Mouse (Mus musculus) ES-Bruce4 (cell line): ENCODE results near the gene Arhgap8. TPM values are rescaled to one million over a fixed set of nuclear protein-coding genes. Genes with fewer than 3 reads are reported as not detected.

ENCODE experiments used
- H3K27ac ChIP-seq: 2 replicates; pipeline ENCODE4 v1.5.1; 2012; ENCODE audit warnings: low read length, inconsistent platforms; ENCODE audit not compliant: insufficient read depth
- H3K27me3 ChIP-seq: 2 replicates; pipeline ENCODE4 v1.6.1; 2012; ENCODE audit warnings: mild to moderate bottlenecking, low read length, inconsistent platforms; ENCODE audit not compliant: control insufficient read depth, poor library complexity, insufficient read depth, severe bottlenecking
- H3K36me3 ChIP-seq: 2 replicates; pipeline ENCODE4 v1.6.1; 2012; ENCODE audit warnings: inconsistent platforms, mild to moderate bottlenecking, low read length, moderate library complexity; ENCODE audit not compliant: control insufficient read depth, poor library complexity, insufficient read depth, severe bottlenecking
- H3K4me1 ChIP-seq: one replicate; pipeline ENCODE4 v1.8.1; 2011; ENCODE audit warnings: low read length; ENCODE audit not compliant: control insufficient read depth, insufficient read depth
- H3K4me3 ChIP-seq: 2 replicates; pipeline ENCODE4 v1.5.1; 2011; ENCODE audit warnings: low read depth, mild to moderate bottlenecking, low read length
- H3K9ac ChIP-seq: 2 replicates; pipeline ENCODE4 v1.6.1; 2012; ENCODE audit warnings: low read depth, mild to moderate bottlenecking, inconsistent platforms; ENCODE audit not compliant: poor library complexity, severe bottlenecking
- H3K9me3 ChIP-seq: replicated peaks from 2 replicates; pipeline ENCODE4 v1.6.1; 2012; ENCODE audit warnings: mild to moderate bottlenecking, low read length, inconsistent platforms; ENCODE audit not compliant: control insufficient read depth, poor library complexity, insufficient read depth, severe bottlenecking
- CTCF ChIP-seq: IDR thresholded peaks from one replicate; pipeline ENCODE4 v1.8.1; 2011; ENCODE audit warnings: low read depth, low read length
- EP300 ChIP-seq: IDR thresholded peaks from 2 replicates; pipeline ENCODE4 v1.6.1; 2011; ENCODE audit warnings: low read depth, low read length; ENCODE audit not compliant: insufficient read depth
- POLR2A ChIP-seq: IDR thresholded peaks from one replicate; pipeline ENCODE4 v1.8.1; 2011; ENCODE audit warnings: low read length; ENCODE audit not compliant: insufficient read depth
- polyA plus RNA-seq: library from polyadenylated mRNA; stranded (reverse); fragments of >200 nt; gene quantifications from 2 replicates; pipeline ENCODE4 v1.2.4, GENCODE M21; 2011; ENCODE audit warnings: low read depth; ENCODE audit not compliant: missing spikeins, insufficient read depth, insufficient read length

The Arhgap8 gene
- polyA plus RNA-seq, 1 experiment: 41.1 TPM

- Histone ChIP-seq H3K4me3 (no peak overlapping the region), H3K27ac (no peak overlapping the region), H3K9me3 (no peaks in the 10 kb centered on the region), H3K9ac (no peak overlapping the region), H3K4me1 (peaks cover 6% of the 10 kb centered on the region), H3K27me3 (no peaks in the 10 kb centered on the region), H3K36me3 (no peaks in the 10 kb centered on the region)
- TF ChIP-seq CTCF: peak; percentile 51
- no peak for TF ChIP-seq POLR2A
These were observed 17.9 kb upstream of the Arhgap8 start for GRCm38 (mm10) chr15:84701947-84702346.

- H3K27ac ChIP-seq: no peak overlapping the region
- H3K4me1 ChIP-seq: peaks cover 6% of the 10 kb centered on the region
- no peaks in the 10 kb centered on the region for H3K27me3 ChIP-seq
- no peak overlapping the region for H3K9ac ChIP-seq
- H3K36me3 ChIP-seq: no peaks in the 10 kb centered on the region
- H3K9me3 ChIP-seq: no peaks in the 10 kb centered on the region
- no peak for TF ChIP-seq POLR2A
- TF ChIP-seq CTCF: no peak
- TF ChIP-seq EP300: no peak
- no peak overlapping the region for H3K4me3 ChIP-seq
These were observed 17.2 kb upstream of the Arhgap8 start for GRCm38 (mm10) chr15:84702391-84703345.

- peaks cover 6% of the 10 kb centered on the region for H3K4me1 ChIP-seq
- TF ChIP-seq EP300 (no peak), POLR2A (no peak), CTCF (no peak)
These were observed 15.9 kb upstream of the Arhgap8 start for GRCm38 (mm10) chr15:84703992-84704391.

GRCm38 (mm10) chr15:84705351-84705901 is 14.4 kb upstream of the Arhgap8 start:
- no peaks in the 10 kb centered on the region for H3K36me3 ChIP-seq
- TF ChIP-seq POLR2A (no peak), CTCF (no peak), EP300 (no peak)
- no peak overlapping the region for H3K27ac ChIP-seq
- H3K27me3 ChIP-seq: no peaks in the 10 kb centered on the region
- H3K4me3 ChIP-seq: no peak overlapping the region
- no peak overlapping the region for H3K9ac ChIP-seq
- H3K4me1 ChIP-seq: peaks cover 6% of the 10 kb centered on the region
- H3K9me3 ChIP-seq: no peaks in the 10 kb centered on the region

More at GRCm38 (mm10) chr15:84703992-84704391, 15.9 kb upstream of the Arhgap8 start:
- Histone ChIP-seq H3K9me3 (no peaks in the 10 kb centered on the region), H3K27ac (no peak overlapping the region), H3K9ac (no peak overlapping the region), H3K4me3 (no peak overlapping the region), H3K36me3 (no peaks in the 10 kb centered on the region), H3K27me3 (no peaks in the 10 kb centered on the region)

GRCm38 (mm10) chr15:84706983-84707619 is 12.8 kb upstream of the Arhgap8 start:
- Histone ChIP-seq H3K4me3 (no peak overlapping the region), H3K27ac (no peak overlapping the region), H3K36me3 (no peaks in the 10 kb centered on the region), H3K27me3 (no peaks in the 10 kb centered on the region), H3K9me3 (no peaks in the 10 kb centered on the region), H3K4me1 (peaks cover 5% of the 10 kb centered on the region), H3K9ac (no peak overlapping the region)
- TF ChIP-seq EP300 (no peak), CTCF (no peak), POLR2A (no peak)
